8 mouse cellular contexts compared by ENCODE assay signal in the genomic region with DNA sequence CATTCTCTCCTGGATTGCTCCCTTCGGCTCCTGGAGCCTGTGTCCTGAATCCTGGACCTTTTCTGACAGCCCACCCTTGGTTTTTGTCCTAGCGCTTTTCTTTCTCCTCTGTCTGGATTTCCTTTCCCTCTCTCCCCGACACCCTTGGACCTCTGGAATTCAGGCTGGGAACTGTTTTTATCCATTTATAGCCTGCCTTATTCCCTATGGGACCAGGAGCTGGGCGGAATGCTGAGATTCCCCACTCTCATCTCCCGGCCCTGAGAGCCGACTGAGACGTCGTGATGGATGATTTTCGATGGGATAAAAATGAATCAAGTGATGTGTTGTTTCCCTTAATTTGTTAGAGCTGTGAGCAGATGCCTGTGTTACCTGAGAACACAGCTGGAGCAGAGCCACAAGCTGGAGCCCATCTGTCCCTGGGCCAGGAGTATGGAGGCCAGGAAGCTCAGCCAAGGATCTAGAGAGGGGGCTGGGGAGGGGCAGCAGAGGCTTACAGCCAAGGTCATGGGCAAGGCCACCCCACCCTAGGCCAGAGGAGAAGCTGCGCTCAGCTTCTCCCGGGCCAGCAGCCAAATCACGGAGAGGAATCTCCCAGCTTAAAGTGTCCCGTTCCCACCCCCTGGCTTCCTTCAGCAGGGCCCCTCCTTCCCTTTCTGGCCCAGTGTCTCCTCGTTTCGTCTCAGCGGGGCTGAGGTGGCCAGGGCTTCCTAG.
DNase-seq lines count a peak whose midpoint lies in the region; ATAC-seq lines count a peak whose summit lies in the region.

No protein-coding gene starts in this region.

- WGBS in neural tube, embryonic 13.5 days: 57% methylated on average over 16 of the region's 16 CpGs
- 41% methylated on average over 16 of the region's 16 CpGs for WGBS in kidney, embryonic 15.5 days
- WGBS in stomach, embryonic 15.5 days: 41% methylated on average over 16 of the region's 16 CpGs

- ATAC-seq in neural tube, embryonic 13.5 days (ENCODE audit: low read depth): no peak
- peak; percentile 54; the same call in 1 of the 2 replicates for ATAC-seq in kidney, embryonic 15.5 days (replicated peaks; ENCODE audit: low FRiP score)
- peak; percentile 37; the same call in 1 of the 2 replicates for ATAC-seq in stomach, embryonic 15.5 days (ENCODE audit: insufficient read depth, low FRiP score, low read depth)
- no peak for ATAC-seq in erythroblast, adult 5-6 weeks (replicated peaks; ENCODE audit: low FRiP score, poor library complexity, severe bottlenecking)

- no peak for DNase-seq in neural tube, embryonic 10.5 days (ENCODE audit: extremely low spot score, low spot score)
- DNase-seq in heart, adult 8-10 months (ENCODE audit: low spot score): peak; percentile 25
- no peak for DNase-seq in natural killer cell, adult 2 months (ENCODE audit: low spot score in 2 of 2)
- DNase-seq in layer of hippocampus, adult 8-10 months (ENCODE audit: low spot score in 2 of 2): no peak

- H3K27ac ChIP-seq in neural tube, embryonic 13.5 days (replicated peaks): peak overlapping the region; percentile 42; the same call in 1 of the 2 replicates
- H3K27ac ChIP-seq in kidney, embryonic 15.5 days: no peak overlapping the region
- H3K27ac ChIP-seq in stomach, embryonic 15.5 days: peak overlapping the region; percentile 71

- H3K9me3 ChIP-seq in neural tube, embryonic 13.5 days: no peaks in the 10 kb centered on the region
- no peaks in the 10 kb centered on the region for H3K9me3 ChIP-seq in kidney, embryonic 15.5 days (replicated peaks)
- H3K9me3 ChIP-seq in stomach, embryonic 15.5 days: no peaks in the 10 kb centered on the region

- H3K4me3 ChIP-seq in neural tube, embryonic 13.5 days: no peak overlapping the region
- no peak overlapping the region for H3K4me3 ChIP-seq in kidney, embryonic 15.5 days (replicated peaks)
- no peak overlapping the region for H3K4me3 ChIP-seq in stomach, embryonic 15.5 days (replicated peaks)

- peak overlapping the region; percentile 31; the same call in 1 of the 2 replicates for H3K9ac ChIP-seq in neural tube, embryonic 13.5 days
- H3K9ac ChIP-seq in kidney, embryonic 15.5 days: no peak overlapping the region
- H3K9ac ChIP-seq in stomach, embryonic 15.5 days: no peak overlapping the region

- H3K4me1 ChIP-seq in neural tube, embryonic 13.5 days (replicated peaks): peaks cover 36% of the 10 kb centered on the region
- H3K4me1 ChIP-seq in kidney, embryonic 15.5 days: peaks cover 9% of the 10 kb centered on the region
- H3K4me1 ChIP-seq in stomach, embryonic 15.5 days: peaks cover 11% of the 10 kb centered on the region; the same call in 1 of the 2 replicates

- no peaks in the 10 kb centered on the region for H3K27me3 ChIP-seq in neural tube, embryonic 13.5 days
- H3K27me3 ChIP-seq in kidney, embryonic 15.5 days: 0 out of 2 replicates have a peak, but pooled peaks cover 6% of the 10 kb centered on the region
- no peaks in the 10 kb centered on the region for H3K27me3 ChIP-seq in stomach, embryonic 15.5 days (replicated peaks)

- H3K4me2 ChIP-seq in neural tube, embryonic 13.5 days: no peak overlapping the region
- H3K4me2 ChIP-seq in kidney, embryonic 15.5 days: 0 out of 2 replicates have a peak overlapping the region, but pooled peaks have one; percentile 25
- H3K4me2 ChIP-seq in stomach, embryonic 15.5 days: peak overlapping the region; percentile 13; the same call in 1 of the 2 replicates

- H3K36me3 ChIP-seq in neural tube, embryonic 13.5 days: peaks cover 7% of the 10 kb centered on the region; the same call in 1 of the 2 replicates
- H3K36me3 ChIP-seq in kidney, embryonic 15.5 days: no peaks in the 10 kb centered on the region
- no peaks in the 10 kb centered on the region for H3K36me3 ChIP-seq in stomach, embryonic 15.5 days

Comparison
In these comparisons a context has a peak if more than half of its experiments do, and no peak if none do; other contexts are left out.
1. ATAC-seq: peak in kidney, embryonic 15.5 days (single experiment) and stomach, embryonic 15.5 days (single experiment); none in neural tube, embryonic 13.5 days (single experiment) and erythroblast, adult 5-6 weeks (single experiment).